In the genomic region with DNA sequence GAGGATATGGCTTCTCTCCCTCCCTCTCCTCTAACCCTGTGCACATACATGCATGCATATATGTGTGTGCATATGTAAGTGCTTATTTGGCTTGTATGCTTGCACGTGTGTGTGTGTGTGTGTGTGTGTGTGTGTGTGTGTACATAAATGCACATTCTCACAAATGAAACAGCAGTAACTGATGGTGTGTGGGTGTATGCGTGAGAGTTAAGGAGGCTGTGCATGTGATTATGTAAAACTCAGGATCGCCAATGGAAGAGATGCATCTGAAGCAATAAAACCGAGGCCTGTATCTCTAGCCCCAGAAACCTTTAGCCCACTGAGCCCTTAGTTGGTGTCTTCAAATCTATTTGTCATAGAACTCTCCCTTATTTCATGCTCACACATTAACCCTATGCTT, we compare ENCODE assay signal across 20 mouse cellular contexts.
"Had no signal": no experiment of that assay in that cellular context is flagged by ENCODE, and none has a peak within 500 bp of the region (broad histone marks: within the 10 kb centered on the region; RNA-seq: fewer than 3 reads in every experiment).

No protein-coding gene starts in this region.

- H3K4me3 ChIP-seq: liver, embryonic 15.5 days; lung, embryonic 15.5 days; midbrain, embryonic 10.5 days; midbrain, embryonic 12.5 days; myocyte; neural tube, embryonic 13.5 days; neural tube, embryonic 15.5 days had no signal

- DNase-seq: liver, postnatal 0 days; lung, adult 2 months; lung, postnatal 14 days; lung, postnatal 36 days; midbrain, embryonic 14.5 days; retina, postnatal 1 day; right cerebral cortex, postnatal 25 days; right cerebral cortex, postnatal 4 days; spleen, adult 18-20 months; thymus, adult 18-20 months; thymus, postnatal 14 days; thymus, postnatal 36 days had no signal

- H3K27ac ChIP-seq: liver, embryonic 15.5 days; lung, embryonic 15.5 days; macrophage; midbrain, embryonic 10.5 days; midbrain, embryonic 12.5 days; neural tube, embryonic 13.5 days; neural tube, embryonic 15.5 days had no signal
